Mouse (Mus musculus): ENCODE data around the gene Aco1. TPM values are rescaled to one million over a fixed set of nuclear protein-coding genes. Genes with fewer than 3 reads are reported as not detected.

The Aco1 gene
- polyA plus RNA-seq, 1 experiment from 2014 or later: 48.2 TPM

DNA sequence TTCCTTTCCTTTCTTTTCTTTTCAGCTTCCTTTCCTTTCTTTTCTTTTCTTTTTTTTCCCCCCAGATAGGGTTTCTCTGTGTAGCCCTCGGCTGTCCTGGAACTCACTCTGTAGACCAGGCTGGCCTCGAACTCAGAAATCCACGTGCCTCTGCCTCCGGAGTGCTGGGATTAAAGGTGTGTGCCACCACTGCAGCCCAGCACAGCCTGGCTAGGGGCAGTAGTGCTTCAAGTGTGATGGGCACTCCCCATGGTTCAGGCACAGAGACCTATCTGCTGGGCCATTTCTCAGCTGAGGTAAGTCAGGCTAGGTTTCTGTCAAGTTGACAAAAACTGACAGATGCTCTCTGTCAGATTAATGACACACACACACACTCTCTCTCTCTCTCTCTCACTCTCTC, 100.1 kb downstream of the Aco1 start:
- WGBS: 74% methylated on average over 4 of the region's 4 CpGs
- no peak for DNase-seq

DNA sequence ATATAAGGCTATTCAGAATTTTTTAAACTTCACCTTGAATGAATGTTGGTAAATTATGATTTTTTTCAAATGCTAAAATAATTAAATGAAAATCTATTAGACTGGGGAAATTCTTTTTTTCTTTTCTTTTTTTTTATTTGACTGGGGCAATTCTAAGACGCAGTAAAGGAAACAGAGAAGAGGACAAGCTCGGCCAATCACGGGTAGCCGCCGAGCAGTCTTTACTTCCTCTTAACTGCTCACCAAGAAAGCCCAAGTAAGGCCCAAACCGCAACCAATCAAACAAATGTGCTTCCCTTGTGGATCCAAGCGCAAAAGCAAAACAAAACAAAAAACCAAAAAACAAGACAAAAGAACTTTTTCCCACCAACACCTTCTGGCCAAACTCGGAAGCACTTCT, 101.2 kb downstream of the Aco1 start:
- Histone ChIP-seq H3K36me3 (ENCODE audit: control insufficient read depth, insufficient read depth, low read length) (no peaks in the 10 kb centered on the region), H3K4me3 (replicated peaks; ENCODE audit: low read depth, low read length) (no peak overlapping the region), H3K27me3 (ENCODE audit: control insufficient read depth, insufficient read depth, low read length) (no peaks in the 10 kb centered on the region), H3K9ac (replicated peaks; ENCODE audit: low read length) (no peak overlapping the region), H3K4me2 (ENCODE audit: low read length) (no peak overlapping the region), H3K4me1 (ENCODE audit: control insufficient read depth, insufficient read depth, low read length) (0 out of 2 replicates have a peak, but pooled peaks cover 5% of the 10 kb centered on the region), H3K27ac (replicated peaks; ENCODE audit: low read depth, low read length) (no peak overlapping the region), H3K9me3 (ENCODE audit: control insufficient read depth, low read length) (no peaks in the 10 kb centered on the region)
- no peak for ATAC-seq (ENCODE audit: low FRiP score, low TSS enrichment)
- 89% methylated on average over 8 of the region's 8 CpGs for WGBS
- no peak for DNase-seq

More for the DNA sequence above, 100.1 kb downstream of the Aco1 start:
- Histone ChIP-seq H3K27me3 (ENCODE audit: control insufficient read depth, insufficient read depth, low read length) (no peaks in the 10 kb centered on the region), H3K9ac (replicated peaks; ENCODE audit: low read length) (no peak overlapping the region), H3K36me3 (ENCODE audit: control insufficient read depth, insufficient read depth, low read length) (no peaks in the 10 kb centered on the region), H3K4me1 (ENCODE audit: control insufficient read depth, insufficient read depth, low read length) (0 out of 2 replicates have a peak, but pooled peaks cover 6% of the 10 kb centered on the region), H3K27ac (replicated peaks; ENCODE audit: low read depth, low read length) (no peak overlapping the region), H3K9me3 (ENCODE audit: control insufficient read depth, low read length) (no peaks in the 10 kb centered on the region), H3K4me3 (replicated peaks; ENCODE audit: low read depth, low read length) (no peak overlapping the region), H3K4me2 (ENCODE audit: low read length) (no peak overlapping the region)
- no peak for ATAC-seq (ENCODE audit: low FRiP score, low TSS enrichment)

Other genes with a start within 250 kb of the Aco1 start
- 1.9 and 3.7 TPM in 2 replicates for gene Ddx58, start 96.7 kb downstream of the Aco1 start, polyA plus RNA-seq (2014; fragmentation: Nextera tagmentation; extraction: Ambion mirVana)
- gene Smim27, start 126.5 kb downstream of the Aco1 start, polyA plus RNA-seq (2014; fragmentation: Nextera tagmentation; extraction: Ambion mirVana): 9.7 and 15.9 TPM in 2 replicates
- gene Topors, start 126.8 kb downstream of the Aco1 start, polyA plus RNA-seq (2014; fragmentation: Nextera tagmentation; extraction: Ambion mirVana): 24.3 and 36.2 TPM in 2 replicates
- gene Ndufb6, start 136.3 kb downstream of the Aco1 start, polyA plus RNA-seq (2014; fragmentation: Nextera tagmentation; extraction: Ambion mirVana): 271 and 339 TPM in 2 replicates

Data from midbrain, embryonic 14.5 days (tissue).